Mouse (Mus musculus) neural tube, embryonic 12.5 days (tissue): ENCODE measurements around the gene Cradd. TPM values are rescaled to one million over a fixed set of nuclear protein-coding genes. Genes with fewer than 3 reads are reported as not detected.

Source experiments
- ATAC-seq: fragments of 200-750 bp; cut with Nextera tagmentation; 2 replicates; pipeline ENCODE4 v1.8.0; 2017; ENCODE audit warnings: low read depth, mild to moderate bottlenecking, moderate TSS enrichment, moderate library complexity; ENCODE audit not compliant: low FRiP score
- H3K27ac ChIP-seq: fragments of 300-500 bp; sonication (generic); 2 replicates; pipeline ENCODE4 v1.5.1; 2016
- H3K27me3 ChIP-seq: fragments of 300-500 bp; sonication (generic); replicated peaks from 2 replicates; pipeline ENCODE4 v1.6.1; 2016; ENCODE audit warnings: mild to moderate bottlenecking
- H3K36me3 ChIP-seq: fragments of 300-500 bp; sonication (generic); 2 replicates; pipeline ENCODE4 v1.6.1; 2016; ENCODE audit warnings: mild to moderate bottlenecking
- H3K4me1 ChIP-seq: fragments of 300-500 bp; sonication (generic); 2 replicates; pipeline ENCODE4 v1.6.1; 2016
- H3K4me2 ChIP-seq: fragments of 300-500 bp; sonication (generic); replicated peaks from 2 replicates; pipeline ENCODE4 v1.6.1; 2016; ENCODE audit warnings: mild to moderate bottlenecking
- H3K4me3 ChIP-seq: fragments of 300-500 bp; sonication (generic); 2 replicates; pipeline ENCODE4 v1.5.1; 2016
- H3K9ac ChIP-seq: fragments of 300-500 bp; sonication (generic); 2 replicates; pipeline ENCODE4 v1.6.1; 2016; ENCODE audit warnings: mild to moderate bottlenecking
- H3K9me3 ChIP-seq: fragments of 300-500 bp; sonication (generic); 2 replicates; pipeline ENCODE4 v1.6.1; 2016; ENCODE audit warnings: mild to moderate bottlenecking
- WGBS: fragments of 180-500 bp; shearing (Covaris S2); methylation state at CpG from one replicate; pipeline ENCODE4 v1.1.7; 2016; 5-methylcytosine and 5-hydroxymethylcytosine counted together
- polyA plus RNA-seq: library from polyadenylated mRNA; unstranded; fragments of >200 nt; fragmentation: Nextera tagmentation; extraction: Ambion mirVana; gene quantifications from 2 replicates; pipeline ENCODE4 v1.2.1, GENCODE M21; 2016

Gene Cradd
- polyA plus RNA-seq, 1 experiment from 2014 or later, result 14.4 TPM

DNA sequence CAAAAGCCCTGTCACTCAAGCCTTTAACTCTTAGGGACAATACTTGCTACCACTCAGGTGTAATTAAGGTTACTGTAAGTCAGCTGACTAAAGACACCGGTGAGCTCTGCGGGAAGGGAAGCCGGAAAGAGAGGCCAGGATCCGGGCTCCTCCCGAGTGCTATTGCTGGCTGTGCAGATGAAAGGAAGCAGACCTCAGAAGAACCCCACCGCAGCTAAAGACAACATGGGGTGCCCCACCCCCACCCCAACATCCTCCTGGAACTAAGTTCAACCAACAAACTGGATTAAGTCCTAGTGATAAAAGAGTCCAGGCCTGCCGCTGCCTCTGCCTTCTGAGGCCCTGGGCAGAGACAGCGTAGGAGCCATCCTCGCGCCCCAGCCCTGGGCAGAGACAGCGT lies 61.5 kb downstream of the Cradd start:
- no peak overlapping the region for H3K27ac ChIP-seq
- H3K9ac ChIP-seq, result no peak overlapping the region
- no peak for ATAC-seq
- peaks cover 20% of the 10 kb centered on the region for H3K4me1 ChIP-seq
- no peaks in the 10 kb centered on the region for H3K9me3 ChIP-seq
- 17% methylated on average over 11 of the region's 11 CpGs for WGBS
- no peaks in the 10 kb centered on the region for H3K36me3 ChIP-seq
- H3K27me3 ChIP-seq, result peaks cover 26% of the 10 kb centered on the region; the same call in 1 of the 2 replicates
- H3K4me2 ChIP-seq, result no peak overlapping the region
- H3K4me3 ChIP-seq, result no peak overlapping the region

DNA sequence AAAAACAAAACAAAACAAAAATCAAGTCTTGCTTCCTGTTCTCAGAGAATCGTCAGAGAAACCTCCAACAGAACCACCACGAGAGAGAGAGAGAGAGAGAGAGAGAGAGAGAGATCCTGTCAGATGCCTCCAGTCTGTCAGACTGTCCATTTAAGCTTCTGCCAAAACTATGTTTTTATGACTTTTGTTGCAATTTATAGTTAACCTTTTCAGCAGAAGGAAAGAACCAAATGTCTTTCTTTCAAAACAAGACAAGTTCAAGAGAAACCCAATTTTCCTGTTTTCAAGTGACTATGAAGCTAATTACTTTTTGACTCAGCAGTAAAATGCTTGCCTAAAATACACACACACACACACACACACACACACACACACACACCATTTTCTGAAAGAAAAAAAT lies 62.7 kb downstream of the Cradd start:
- WGBS, result 42% methylated on average over 2 of the region's 2 CpGs
- H3K4me3 ChIP-seq, result no peak overlapping the region
- H3K27me3 ChIP-seq, result peaks cover 26% of the 10 kb centered on the region; the same call in 1 of the 2 replicates
- no peaks in the 10 kb centered on the region for H3K36me3 ChIP-seq
- no peak overlapping the region for H3K27ac ChIP-seq
- ATAC-seq, result no peak
- H3K4me2 ChIP-seq, result no peak overlapping the region
- H3K4me1 ChIP-seq, result peaks cover 18% of the 10 kb centered on the region
- H3K9ac ChIP-seq, result no peak overlapping the region
- H3K9me3 ChIP-seq, result no peaks in the 10 kb centered on the region

DNA sequence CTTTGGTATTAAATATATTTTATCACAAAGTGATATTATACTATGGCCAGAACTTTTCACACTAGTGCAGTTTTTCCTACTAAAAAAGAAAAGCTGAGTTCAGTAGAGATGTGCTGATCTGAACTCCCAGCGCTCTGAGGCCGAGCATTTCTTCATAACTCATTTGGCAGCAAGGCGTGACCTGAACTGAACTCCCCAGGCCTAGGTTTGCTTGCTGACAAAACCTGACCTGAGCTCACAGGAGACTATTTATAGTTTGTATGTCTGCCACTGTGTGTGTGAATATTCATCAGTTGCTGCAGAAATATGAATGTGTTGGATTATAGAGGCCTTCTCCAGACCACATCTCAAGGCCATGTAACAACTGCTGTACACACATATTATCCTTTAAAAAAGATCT lies 63.5 kb downstream of the Cradd start:
- Histone ChIP-seq H3K9me3 (no peaks in the 10 kb centered on the region), H3K36me3 (no peaks in the 10 kb centered on the region), H3K4me2 (no peak overlapping the region), H3K27ac (no peak overlapping the region), H3K27me3 (peaks cover 20% of the 10 kb centered on the region; the same call in 1 of the 2 replicates), H3K9ac (no peak overlapping the region), H3K4me3 (no peak overlapping the region), H3K4me1 (peaks cover 20% of the 10 kb centered on the region)
- 81% methylated on average over 3 of the region's 3 CpGs for WGBS
- ATAC-seq, result no peak

DNA sequence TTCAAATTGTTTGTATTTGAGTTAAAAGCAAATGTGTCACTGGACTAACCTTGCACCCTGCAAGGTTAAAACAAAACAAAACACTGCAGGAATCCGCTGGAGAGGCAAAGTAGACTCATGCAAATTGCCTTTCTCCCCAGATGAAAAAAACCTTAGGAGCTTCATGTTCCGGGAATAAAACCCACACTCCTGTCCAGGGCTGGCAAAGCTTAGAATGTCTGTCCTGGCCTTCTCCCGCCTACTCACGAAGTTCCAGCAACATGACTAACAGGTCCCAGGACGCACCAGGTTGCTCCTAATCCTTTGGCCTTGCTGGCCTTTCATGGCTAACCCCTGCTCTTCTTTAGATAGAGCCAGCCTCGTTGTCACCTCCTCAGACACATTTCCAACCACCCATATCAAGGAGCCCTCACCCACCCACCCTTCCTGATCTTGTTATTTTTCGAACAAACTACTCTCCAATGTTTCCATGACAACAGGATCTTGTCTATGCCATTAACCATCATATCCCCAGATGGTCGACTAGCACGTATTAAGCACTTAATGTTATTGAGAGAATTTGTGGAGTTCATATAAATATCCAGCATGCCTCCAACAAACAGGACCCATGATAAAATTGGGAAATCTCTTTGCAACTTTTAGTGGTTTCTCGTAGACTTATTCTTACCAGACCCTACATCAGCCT lies 65.3 kb downstream of the Cradd start:
- ATAC-seq, result no peak
- H3K27ac ChIP-seq, result no peak overlapping the region
- no peak overlapping the region for H3K9ac ChIP-seq
- peaks cover 9% of the 10 kb centered on the region; the same call in 1 of the 2 replicates for H3K27me3 ChIP-seq
- no peak overlapping the region for H3K4me3 ChIP-seq
- H3K4me1 ChIP-seq, result peaks cover 31% of the 10 kb centered on the region
- H3K36me3 ChIP-seq, result no peaks in the 10 kb centered on the region
- H3K4me2 ChIP-seq, result no peak overlapping the region
- H3K9me3 ChIP-seq, result no peaks in the 10 kb centered on the region
- 74% methylated on average over 10 of the region's 10 CpGs for WGBS

DNA sequence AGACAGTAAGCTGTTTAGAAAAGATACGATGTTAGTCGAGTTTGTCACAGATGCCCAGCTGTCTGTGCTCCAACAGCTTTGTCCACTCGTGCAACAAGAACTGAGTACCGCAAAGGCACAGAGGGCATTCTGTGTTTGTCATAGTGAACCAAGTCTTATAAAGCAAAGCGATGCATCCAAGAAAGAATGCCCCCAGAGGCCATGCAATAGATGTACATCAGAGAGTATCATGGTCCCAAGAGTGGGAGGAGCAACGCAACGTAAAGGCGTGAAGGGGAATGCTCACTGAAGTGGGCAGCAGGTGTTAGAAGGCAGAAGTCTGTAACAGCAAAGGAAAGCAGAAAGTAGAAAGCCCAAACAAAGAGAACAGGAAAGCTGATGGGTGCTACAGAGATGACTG lies 66.0 kb downstream of the Cradd start:
- Histone ChIP-seq H3K4me2 (no peak overlapping the region), H3K27me3 (peaks cover 5% of the 10 kb centered on the region; the same call in 1 of the 2 replicates), H3K9ac (no peak overlapping the region), H3K4me1 (peaks cover 31% of the 10 kb centered on the region), H3K36me3 (no peaks in the 10 kb centered on the region), H3K27ac (no peak overlapping the region), H3K9me3 (no peaks in the 10 kb centered on the region), H3K4me3 (no peak overlapping the region)
- ATAC-seq, result no peak
- WGBS, result 55% methylated on average over 8 of the region's 8 CpGs

DNA sequence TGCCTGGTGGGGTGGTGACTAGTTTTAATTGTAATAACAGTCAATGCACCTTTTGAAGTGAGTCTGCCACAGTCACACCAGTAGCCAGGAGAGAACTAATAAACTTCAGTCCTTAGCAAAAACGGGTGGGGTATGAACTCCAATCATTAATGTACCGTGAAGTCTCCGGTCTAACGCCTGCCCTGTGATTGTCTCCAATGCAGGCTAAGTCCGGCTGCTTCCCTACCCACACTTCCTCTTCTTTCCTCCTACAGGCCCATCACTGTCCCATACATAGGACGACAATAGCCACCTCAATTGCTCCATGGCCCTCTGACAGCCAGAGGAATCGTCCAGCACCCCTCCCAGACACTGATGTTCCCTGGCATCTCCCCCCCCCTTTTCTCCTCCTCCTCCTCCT lies 67.8 kb downstream of the Cradd start:
- WGBS, result 6% methylated on average over 7 of the region's 7 CpGs
- H3K4me3 ChIP-seq, result no peak overlapping the region
- ATAC-seq, result peak; percentile 39; the same call in 1 of the 2 replicates

DNA sequence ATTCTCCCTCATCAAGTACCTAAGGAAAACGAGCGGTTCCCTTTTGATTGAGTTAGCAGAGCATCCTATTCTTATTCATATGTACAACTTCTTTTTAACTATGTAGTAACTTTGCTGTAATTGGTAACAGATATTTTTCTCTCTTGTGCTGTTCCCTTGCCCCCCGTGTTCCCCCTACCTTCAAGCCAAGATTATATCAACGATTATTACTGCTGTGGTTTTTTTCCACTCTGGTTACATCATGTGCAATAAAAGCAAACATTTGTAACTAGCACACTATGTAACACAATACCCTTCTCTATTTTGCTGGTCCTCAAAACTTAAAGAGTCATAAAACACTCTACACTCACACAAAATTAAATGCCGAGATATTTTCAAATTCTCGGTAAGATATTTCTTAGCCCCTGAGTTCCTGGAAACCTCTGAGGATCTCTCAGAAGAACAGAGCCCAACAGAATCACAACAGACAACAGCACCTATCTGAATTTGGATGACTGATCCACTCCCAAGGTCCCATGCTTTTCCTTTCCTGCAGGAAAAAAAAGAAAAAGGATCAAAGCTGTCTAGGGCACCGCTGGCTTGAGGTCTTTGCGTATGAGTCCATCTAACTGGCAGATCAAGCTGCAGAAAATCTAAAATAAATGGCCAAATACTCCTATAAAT lies 68.8 kb downstream of the Cradd start:
- Histone ChIP-seq H3K4me2 (peak overlapping the region; percentile 35; the same call in 1 of the 2 replicates), H3K4me1 (peaks cover 27% of the 10 kb centered on the region), H3K4me3 (no peak overlapping the region), H3K36me3 (no peaks in the 10 kb centered on the region), H3K27ac (no peak overlapping the region), H3K9ac (no peak overlapping the region), H3K27me3 (no peaks in the 10 kb centered on the region), H3K9me3 (no peaks in the 10 kb centered on the region)
- WGBS, result 67% methylated on average over 8 of the region's 8 CpGs
- no peak for ATAC-seq

More for the DNA sequence above, 67.8 kb downstream of the Cradd start:
- Histone ChIP-seq H3K27me3 (no peaks in the 10 kb centered on the region), H3K4me1 (peaks cover 27% of the 10 kb centered on the region), H3K9ac (no peak overlapping the region), H3K27ac (no peak overlapping the region), H3K36me3 (no peaks in the 10 kb centered on the region), H3K9me3 (no peaks in the 10 kb centered on the region), H3K4me2 (peak overlapping the region; percentile 40)

DNA sequence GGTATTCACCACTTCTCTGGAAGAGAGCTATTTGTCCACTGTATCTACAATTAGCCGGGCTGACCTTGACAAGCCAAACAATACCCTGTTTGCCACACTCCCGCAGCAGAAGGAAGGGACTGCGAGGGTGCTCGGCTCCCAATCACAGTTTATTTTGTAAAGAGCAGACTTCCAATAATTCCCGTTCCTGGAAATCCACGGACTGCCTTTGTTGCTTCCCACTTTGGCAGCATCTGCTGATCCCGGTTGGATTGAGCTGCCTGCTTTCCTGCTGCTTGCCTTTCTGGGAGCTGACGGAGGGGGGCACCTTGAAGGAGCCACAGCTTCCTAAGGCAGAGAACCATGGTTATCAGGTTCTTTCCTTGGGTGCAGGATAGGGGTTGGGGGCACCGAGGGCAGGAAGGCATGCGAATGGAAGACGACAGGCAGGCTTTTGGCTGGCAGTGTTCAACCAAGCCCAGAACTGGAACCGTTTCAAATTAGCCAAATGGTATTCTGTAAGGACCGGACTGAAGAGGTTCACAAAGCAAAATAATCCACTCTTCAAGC lies 69.4 kb downstream of the Cradd start:
- ATAC-seq, result no peak
- Histone ChIP-seq H3K27ac (no peak overlapping the region; the same call in 1 of the 2 replicates), H3K4me2 (peak overlapping the region; percentile 35; the same call in 1 of the 2 replicates), H3K27me3 (no peaks in the 10 kb centered on the region), H3K4me1 (peaks cover 27% of the 10 kb centered on the region), H3K4me3 (no peak overlapping the region), H3K9ac (no peak overlapping the region), H3K36me3 (no peaks in the 10 kb centered on the region), H3K9me3 (no peaks in the 10 kb centered on the region)
- WGBS, result 19% methylated on average over 13 of the region's 13 CpGs

DNA sequence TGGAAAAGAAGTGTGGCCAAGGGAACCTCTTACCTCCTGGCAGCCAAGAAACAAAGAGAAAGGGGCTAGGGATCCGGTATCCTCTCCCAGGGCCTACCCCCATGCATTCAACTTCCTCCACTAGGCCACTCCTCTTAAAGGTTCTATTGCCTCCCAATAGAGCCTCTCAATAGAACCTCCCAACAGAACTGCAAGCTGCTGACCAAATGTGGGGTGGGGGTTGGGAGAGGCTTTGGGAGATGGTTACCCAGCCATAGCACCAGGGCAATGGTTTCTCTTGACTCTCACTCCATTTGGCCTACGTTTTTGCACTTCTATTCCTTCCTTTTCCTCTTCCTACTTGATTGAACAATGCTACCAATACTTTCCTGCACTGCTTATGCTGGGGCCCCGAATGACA lies 69.9 kb downstream of the Cradd start:
- no peak overlapping the region; the same call in 1 of the 2 replicates for H3K27ac ChIP-seq
- no peak for ATAC-seq
- peak overlapping the region; percentile 35; the same call in 1 of the 2 replicates for H3K4me2 ChIP-seq
- H3K4me3 ChIP-seq, result no peak overlapping the region
- H3K36me3 ChIP-seq, result no peaks in the 10 kb centered on the region
- H3K9me3 ChIP-seq, result no peaks in the 10 kb centered on the region
- no peak overlapping the region for H3K9ac ChIP-seq
- H3K27me3 ChIP-seq, result no peaks in the 10 kb centered on the region
- H3K4me1 ChIP-seq, result peaks cover 27% of the 10 kb centered on the region
- WGBS, result 28% methylated on average over 3 of the region's 3 CpGs

DNA sequence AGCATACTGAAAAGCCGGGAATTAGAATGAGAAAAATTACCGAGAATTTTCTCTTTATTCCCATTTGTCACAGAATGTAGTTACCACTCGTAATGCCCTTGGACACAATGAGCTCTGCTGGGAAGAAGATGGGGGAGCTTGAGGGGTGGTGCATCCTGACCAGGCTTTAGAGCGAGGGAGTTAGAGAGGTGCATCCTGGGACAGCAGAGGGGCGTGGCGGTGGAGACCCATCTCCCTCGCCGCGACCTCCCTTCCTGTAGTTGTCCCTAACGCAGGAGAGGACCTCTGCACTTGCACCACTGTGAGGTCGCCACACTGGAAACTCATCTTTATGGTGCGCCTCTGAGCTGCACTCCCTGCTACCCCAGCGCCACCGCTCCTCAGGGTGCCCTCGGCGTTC lies 72.3 kb downstream of the Cradd start:
- Histone ChIP-seq H3K27ac (no peak overlapping the region), H3K4me2 (no peak overlapping the region), H3K27me3 (no peaks in the 10 kb centered on the region), H3K4me3 (no peak overlapping the region), H3K9me3 (no peaks in the 10 kb centered on the region), H3K9ac (no peak overlapping the region), H3K36me3 (no peaks in the 10 kb centered on the region), H3K4me1 (peaks cover 27% of the 10 kb centered on the region)
- ATAC-seq, result no peak
- 71% methylated on average over 16 of the region's 16 CpGs for WGBS

DNA sequence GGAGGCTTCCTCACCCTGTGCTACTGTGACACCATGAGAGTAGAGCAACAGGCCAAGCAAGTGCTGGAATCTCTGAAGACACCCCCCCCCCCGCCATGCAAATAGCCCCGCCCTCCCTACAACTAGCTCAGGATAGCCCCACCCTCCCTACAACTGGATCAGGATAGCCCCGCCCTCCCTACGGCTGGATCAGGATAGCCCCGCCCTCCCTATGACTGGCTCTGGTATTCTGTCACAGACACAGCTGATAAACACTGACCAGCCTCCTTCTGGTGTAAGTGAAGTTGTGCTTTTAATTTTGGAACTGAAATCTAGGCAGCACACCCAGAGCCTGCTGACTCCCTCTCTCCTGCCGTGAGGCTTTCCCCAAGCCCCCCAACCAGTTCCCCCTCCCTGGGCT lies 75.6 kb downstream of the Cradd start:
- H3K9me3 ChIP-seq, result no peaks in the 10 kb centered on the region
- no peak overlapping the region for H3K27ac ChIP-seq
- no peak overlapping the region for H3K4me3 ChIP-seq
- no peak overlapping the region for H3K4me2 ChIP-seq
- H3K4me1 ChIP-seq, result 0 out of 2 replicates have a peak, but pooled peaks cover 5% of the 10 kb centered on the region
- no peak overlapping the region for H3K9ac ChIP-seq
- H3K36me3 ChIP-seq, result no peaks in the 10 kb centered on the region
- WGBS, result 54% methylated on average over 6 of the region's 6 CpGs
- no peak for ATAC-seq
- H3K27me3 ChIP-seq, result no peaks in the 10 kb centered on the region

DNA sequence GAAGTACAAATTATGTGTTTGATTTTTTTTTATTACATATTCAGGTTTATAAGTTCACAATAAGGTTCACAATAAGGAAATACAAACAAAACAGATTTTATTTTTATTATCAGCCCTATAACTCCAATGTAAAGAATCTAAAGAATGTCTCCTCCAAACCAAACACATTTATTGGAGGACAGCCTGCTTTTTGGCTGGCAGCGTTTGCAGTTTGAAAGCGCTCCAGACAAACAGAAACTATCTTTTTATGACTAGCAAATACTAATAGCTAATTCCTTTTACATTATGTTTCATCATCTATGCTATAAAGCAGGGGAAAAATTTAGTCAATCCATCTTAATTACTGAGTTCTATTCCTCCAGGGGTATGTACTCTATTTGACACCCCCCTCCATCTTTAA lies 77.2 kb downstream of the Cradd start:
- H3K4me3 ChIP-seq, result no peak overlapping the region
- H3K9me3 ChIP-seq, result no peaks in the 10 kb centered on the region
- H3K9ac ChIP-seq, result no peak overlapping the region
- WGBS, result 88% methylated on average over 2 of the region's 2 CpGs
- H3K27me3 ChIP-seq, result no peaks in the 10 kb centered on the region
- no peaks in the 10 kb centered on the region for H3K36me3 ChIP-seq
- H3K27ac ChIP-seq, result no peak overlapping the region
- no peak for ATAC-seq
- H3K4me2 ChIP-seq, result no peak overlapping the region
- 0 out of 2 replicates have a peak, but pooled peaks cover 5% of the 10 kb centered on the region for H3K4me1 ChIP-seq
